Mouse (Mus musculus) T-helper 1 cell (primary cell): ENCODE results near the gene Gps1.
"Not testable (repeated sequence)": the region's sequence is repeated elsewhere in the genome, so short reads cannot be mapped to it uniquely, and the experiment has no call there.

ENCODE experiments used
- in situ Hi-C: fragments of 300-600 bp; cut with MboI, MseI; formaldehyde crosslinking; loops from one replicate; pipeline ENCODE4 v1.15.1; 2025; ENCODE audit warnings: high pct_unique_total_duplicates

The Gps1 gene

GRCm38 (mm10) chr11:120784064-120784791 lies at the start of gene Gps1, which contains the start of gene Rfng:
TSS of gene Gps1 (plus strand) at chr11:120784272.
TSS of gene Rfng (minus strand) at chr11:120784207.
- in situ Hi-C loops, result no loop called here

- in situ Hi-C loops, result no loop called here
Measured at GRCm38 (mm10) chr11:120736424-120736823, 47.6 kb upstream of the Gps1 start.

GRCm38 (mm10) chr11:120740981-120741380 lies 43.1 kb upstream of the Gps1 start:
- in situ Hi-C loops, result no loop called here

GRCm38 (mm10) chr11:120744121-120744701 lies 39.9 kb upstream of the Gps1 start:
- in situ Hi-C loops, result no loop called here

- in situ Hi-C loops, result no loop called here
Measured at GRCm38 (mm10) chr11:120747974-120748373, 36.1 kb upstream of the Gps1 start.

GRCm38 (mm10) chr11:120749430-120749829 lies 34.6 kb upstream of the Gps1 start:
- in situ Hi-C loops, result no loop called here

GRCm38 (mm10) chr11:120751606-120752005 lies 32.5 kb upstream of the Gps1 start:
- in situ Hi-C loops, result no loop called here

- in situ Hi-C loops, result no loop called here
Measured at GRCm38 (mm10) chr11:120760236-120760635, 23.8 kb upstream of the Gps1 start.

GRCm38 (mm10) chr11:120761811-120762671 lies 22.0 kb upstream of the Gps1 start:
- in situ Hi-C loops, result no loop called here

- in situ Hi-C loops, result not testable (repeated sequence)
Measured at GRCm38 (mm10) chr11:120762672-120763041, 21.4 kb upstream of the Gps1 start, which contains the start of gene Hmga1b. TSS of gene Hmga1b (plus strand) at chr11:120762794.

- in situ Hi-C loops, result not testable (repeated sequence)
Measured at GRCm38 (mm10) chr11:120763121-120763999, 20.7 kb upstream of the Gps1 start.

GRCm38 (mm10) chr11:120767023-120767422 lies 17.0 kb upstream of the Gps1 start:
- in situ Hi-C loops, result loop anchor here (5.0 kb wide), 1 partner anchor 40 kb away; the partner anchor contains the start of gene Dcxr

- in situ Hi-C loops, result loop anchor here (5.0 kb wide), 1 partner anchor 41 kb away; the partner anchor contains the start of gene Dcxr
Measured at GRCm38 (mm10) chr11:120768206-120768605, 15.9 kb upstream of the Gps1 start.

GRCm38 (mm10) chr11:120772749-120773148 lies 11.3 kb upstream of the Gps1 start:
- in situ Hi-C loops, result no loop called here

- in situ Hi-C loops, result no loop called here
Measured at GRCm38 (mm10) chr11:120773463-120774190, 10.4 kb upstream of the Gps1 start.

- in situ Hi-C loops, result no loop called here
Measured at GRCm38 (mm10) chr11:120775774-120776469, 8.2 kb upstream of the Gps1 start.

- in situ Hi-C loops, result no loop called here
Measured at GRCm38 (mm10) chr11:120777123-120777522, 6.9 kb upstream of the Gps1 start.

GRCm38 (mm10) chr11:120779876-120780275 lies 4.2 kb upstream of the Gps1 start:
- in situ Hi-C loops, result no loop called here

GRCm38 (mm10) chr11:120781361-120781760 lies 2.7 kb upstream of the Gps1 start:
- in situ Hi-C loops, result not testable (repeated sequence)
